Mouse (Mus musculus) liver, adult 2 months (tissue): Measurements from ENCODE around the gene Naa35.

Experiments used
- CTCF ChIP-seq: fragments of 200-500 bp; IDR thresholded peaks from 2 replicates; pipeline ENCODE4 v1.5.1; 2011; ENCODE audit warnings: low read depth, low read length, control low read depth
- POLR2A ChIP-seq: fragments of 200-500 bp; IDR thresholded peaks from 2 replicates; pipeline ENCODE4 v1.6.1; 2011; ENCODE audit warnings: low read length, control low read depth; ENCODE audit not compliant: insufficient read depth; ENCODE audit errors: extremely low read depth

GRCm38 (mm10) chr13:59660371-59660770 is 75.3 kb downstream of the Naa35 start:
- TF ChIP-seq POLR2A (no peak), CTCF (no peak)
